Mouse (Mus musculus): Measurements from ENCODE around the gene Gm10912. TPM values are rescaled to one million over a fixed set of nuclear protein-coding genes. Genes with fewer than 3 reads are reported as not detected.
A peak's percentile ranks its signal among the peaks of the same experiment; 100 is the strongest.
"Not testable (repeated sequence)": the region's sequence is repeated elsewhere in the genome, so short reads cannot be mapped to it uniquely, and the experiment has no call there.

Gene Gm10912
- total RNA-seq, 2 experiments from 2014 or later = 0.25 to 0.26 TPM

GRCm38 (mm10) chr2:104060996-104061395, 4.6 kb upstream of the Gm10912 start:
- DNase-seq = no peak
- intact Hi-C loops (cut with DNase I) = no loop called here

DNA sequence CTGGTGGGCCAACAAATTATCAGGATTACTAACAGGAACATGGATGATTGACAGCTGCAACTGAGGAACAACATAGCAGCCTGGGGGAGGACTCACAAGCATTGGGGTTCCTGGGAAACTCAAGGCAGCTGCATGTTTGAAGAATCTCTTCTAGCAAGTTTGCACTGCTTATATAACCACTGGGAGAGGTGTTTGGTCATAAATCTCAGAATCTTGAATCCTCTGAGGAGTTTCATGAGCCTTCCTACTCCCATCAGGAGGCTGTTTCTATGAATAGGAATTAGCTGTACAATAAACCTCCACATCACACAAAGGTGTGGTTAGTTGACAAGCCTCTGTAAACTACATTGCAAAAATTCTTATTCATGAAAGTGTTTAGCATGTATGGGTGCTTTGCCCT, 3.0 kb upstream of the Gm10912 start:
- intact Hi-C loops (cut with DNase I) = no loop called here

DNA sequence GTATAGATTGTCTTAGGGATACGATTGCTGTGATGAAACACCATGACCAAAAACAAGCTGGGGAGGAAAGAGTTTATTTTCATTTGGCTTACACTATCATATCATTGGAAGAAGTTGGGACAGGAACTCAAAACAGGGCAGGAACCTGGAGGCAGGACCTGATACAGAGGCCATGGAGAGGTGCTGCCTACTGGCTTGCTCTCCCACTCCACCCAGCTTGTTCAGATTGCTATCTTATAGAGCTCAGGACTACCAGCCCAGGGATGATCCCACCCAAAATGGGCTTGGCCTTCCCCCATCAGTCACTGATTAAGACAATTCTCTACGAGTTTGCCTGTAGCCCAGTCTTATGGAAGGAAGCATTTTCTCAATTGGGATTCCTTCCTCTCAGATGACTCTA, 1.5 kb upstream of the Gm10912 start:
- no peak for DNase-seq
- intact Hi-C loops (cut with DNase I) = no loop called here

More for the DNA sequence above, 3.0 kb upstream of the Gm10912 start:
- no peak for DNase-seq

GRCm38 (mm10) chr2:104068450-104068849, 2.8 kb downstream of the Gm10912 start, which contains the start of gene Gm10799:
Gene Gm10799, minus strand, starts transcription at chr2:104068550.
- intact Hi-C loops (cut with DNase I) = loop anchor here (2.0 kb wide), 1 partner anchor 24 kb away; no protein-coding TSS in a partner anchor
- DNase-seq = not testable (repeated sequence)

- intact Hi-C loops (cut with DNase I) = loop anchor here (2.0 kb wide), 1 partner anchor 23 kb away; no protein-coding TSS in a partner anchor
Observed at GRCm38 (mm10) chr2:104069704-104070185, 4.1 kb downstream of the Gm10912 start, which contains the start of gene Cd59b. Gene Cd59b, plus strand, starts transcription at chr2:104069849.

DNA sequence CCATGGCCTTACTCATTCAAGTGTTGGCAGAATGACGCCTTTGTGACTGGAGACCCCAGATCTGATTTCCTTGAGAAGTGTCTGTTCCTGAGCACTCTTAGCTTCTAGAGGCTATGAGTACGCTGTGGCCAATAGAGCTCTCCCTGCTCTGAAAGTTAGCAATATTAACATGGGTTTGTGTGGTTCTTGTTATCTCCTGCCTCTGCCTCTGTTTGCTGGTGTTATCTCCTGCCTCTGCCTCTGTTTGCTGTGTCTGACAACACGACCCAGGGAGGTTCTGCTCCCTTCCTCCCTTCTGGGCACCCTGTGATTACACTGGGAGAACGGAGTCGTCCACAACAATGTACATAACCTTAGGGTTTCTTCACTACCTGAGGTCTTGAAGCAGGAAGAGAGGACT, 12.7 kb downstream of the Gm10912 start:
- intact Hi-C loops (cut with DNase I); DNase-seq: not testable (repeated sequence)

More at GRCm38 (mm10) chr2:104069704-104070185, 4.1 kb downstream of the Gm10912 start, which contains the start of gene Cd59b:
- peak; percentile 17 to 30 for DNase-seq

DNA sequence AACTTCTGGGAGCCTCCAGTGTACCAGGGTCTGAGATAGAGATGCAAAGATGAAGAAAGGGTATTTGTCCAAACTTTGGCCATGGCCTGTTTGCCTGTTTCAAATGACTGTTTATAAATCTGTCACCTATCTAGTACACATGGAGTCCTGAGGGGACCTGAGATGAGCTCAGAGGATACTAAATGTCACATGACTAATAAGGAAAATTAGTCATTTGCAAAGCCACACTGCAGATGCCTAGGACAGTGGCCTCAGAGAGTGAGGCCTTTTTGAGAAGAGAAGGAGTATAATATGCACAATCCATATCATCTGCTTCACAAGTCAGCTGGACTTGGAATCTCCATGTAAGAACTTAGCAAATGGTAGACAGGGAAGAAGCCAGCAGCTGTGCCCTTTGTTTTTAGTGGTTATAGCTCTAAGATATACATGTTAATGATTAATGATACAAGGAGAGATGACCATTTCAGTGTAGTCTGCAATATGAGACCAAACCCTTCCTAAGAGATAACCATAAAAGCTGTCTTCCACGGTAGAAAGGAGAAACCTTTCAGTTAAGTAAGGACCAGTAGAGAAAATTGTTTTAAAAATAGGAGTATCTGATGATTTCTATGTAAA, 15.9 kb downstream of the Gm10912 start:
- DNase-seq; intact Hi-C loops (cut with DNase I): not testable (repeated sequence)

GRCm38 (mm10) chr2:104082474-104082873, 16.8 kb downstream of the Gm10912 start:
- intact Hi-C loops (cut with DNase I) = no loop called here

DNA sequence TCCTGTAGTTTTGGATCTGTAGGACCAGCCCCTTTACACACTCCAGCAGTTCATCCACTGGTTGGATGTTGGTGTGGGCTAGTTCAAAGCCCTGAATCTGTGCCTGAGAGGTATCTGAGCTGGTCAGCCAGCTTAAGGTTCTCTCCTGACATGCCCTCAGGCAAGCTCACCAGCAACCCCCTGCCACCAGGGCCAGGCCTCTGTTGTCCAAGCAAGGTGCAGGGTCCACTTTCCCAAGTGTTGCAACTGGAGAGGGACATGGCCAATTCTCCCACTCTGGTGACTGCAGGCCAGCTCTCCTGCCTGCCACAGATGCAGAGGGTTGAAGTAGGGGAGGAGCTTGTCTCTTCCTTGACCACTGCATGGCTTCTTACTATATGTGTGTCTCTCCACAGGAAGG, 18.4 kb downstream of the Gm10912 start:
- DNase-seq; intact Hi-C loops (cut with DNase I): not testable (repeated sequence)

More at GRCm38 (mm10) chr2:104082474-104082873, 16.8 kb downstream of the Gm10912 start:
- no peak for DNase-seq

DNA sequence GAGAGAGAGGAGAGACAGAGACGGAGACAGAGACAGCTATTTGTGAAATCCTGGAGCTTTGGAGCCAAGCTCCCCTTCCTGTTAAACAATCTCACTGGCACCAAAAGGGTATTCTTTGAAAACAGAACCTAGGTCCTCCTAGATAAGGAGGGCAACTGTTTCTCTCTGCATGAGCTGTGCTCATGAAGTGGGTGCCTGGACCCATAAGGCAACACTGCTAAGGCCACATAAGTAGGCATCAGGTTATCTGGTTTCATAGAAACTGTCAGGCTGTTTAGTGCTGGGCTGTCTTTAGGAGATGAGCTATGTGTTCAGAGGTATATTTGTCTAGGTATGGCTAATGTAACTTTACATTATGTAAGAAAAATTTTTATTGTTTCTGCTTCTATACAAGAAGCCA, 21.9 kb downstream of the Gm10912 start:
- DNase-seq; intact Hi-C loops (cut with DNase I): not testable (repeated sequence)

DNA sequence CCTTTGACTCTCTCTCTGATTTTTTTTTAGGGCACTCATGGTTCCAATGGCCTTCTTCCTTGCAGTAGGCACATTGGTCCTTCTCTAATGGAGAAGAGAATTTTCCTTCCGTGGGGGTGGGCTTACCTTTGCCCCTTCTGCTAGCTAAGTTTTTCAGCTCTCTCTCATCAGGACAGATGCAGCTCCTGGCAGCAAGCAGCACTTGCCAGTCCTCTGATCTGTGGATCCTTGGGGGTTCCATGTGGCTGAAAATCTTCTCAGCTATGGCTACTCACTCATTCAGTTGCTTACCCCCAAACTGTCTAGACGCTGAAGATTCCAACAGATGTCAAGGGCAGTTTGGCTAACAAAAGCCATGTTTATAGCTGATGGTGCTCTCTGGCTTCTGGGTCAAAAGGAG, 27.7 kb downstream of the Gm10912 start:
- DNase-seq = no peak
- intact Hi-C loops (cut with DNase I) = loop anchor here (2.0 kb wide), 1 partner anchor 25 kb away; the partner anchor contains the start of genes Cd59b and Gm10799

GRCm38 (mm10) chr2:104095741-104096213, 30.2 kb downstream of the Gm10912 start, which contains the start of gene Cd59a:
Gene Cd59a, plus strand, starts transcription at chr2:104095801.
- DNase-seq = peak; percentile 66 to 72
- intact Hi-C loops (cut with DNase I) = no loop called here

GRCm38 (mm10) chr2:104096256-104096655, 30.6 kb downstream of the Gm10912 start:
- no peak for DNase-seq
- intact Hi-C loops (cut with DNase I) = no loop called here

DNA sequence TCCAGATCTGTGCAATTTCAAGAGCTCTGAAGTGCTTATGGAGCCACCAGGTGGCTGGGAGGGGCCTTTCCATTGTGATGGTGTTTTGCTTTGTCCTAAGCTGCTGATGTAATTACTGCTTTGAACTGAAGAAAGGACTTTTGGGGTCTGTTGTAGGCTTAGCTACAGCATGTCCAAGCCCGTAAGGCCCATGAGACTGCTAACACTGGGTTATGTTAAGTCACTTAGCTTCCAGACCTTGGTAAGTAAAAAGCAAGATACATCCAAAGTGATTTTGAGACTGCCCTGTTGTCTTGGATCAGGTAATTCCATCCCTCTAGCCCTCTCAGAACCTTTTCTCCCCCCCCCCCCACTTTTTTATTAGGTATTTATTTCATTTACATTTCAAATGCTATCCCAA, 31.2 kb downstream of the Gm10912 start:
- intact Hi-C loops (cut with DNase I) = not testable (repeated sequence)

DNA sequence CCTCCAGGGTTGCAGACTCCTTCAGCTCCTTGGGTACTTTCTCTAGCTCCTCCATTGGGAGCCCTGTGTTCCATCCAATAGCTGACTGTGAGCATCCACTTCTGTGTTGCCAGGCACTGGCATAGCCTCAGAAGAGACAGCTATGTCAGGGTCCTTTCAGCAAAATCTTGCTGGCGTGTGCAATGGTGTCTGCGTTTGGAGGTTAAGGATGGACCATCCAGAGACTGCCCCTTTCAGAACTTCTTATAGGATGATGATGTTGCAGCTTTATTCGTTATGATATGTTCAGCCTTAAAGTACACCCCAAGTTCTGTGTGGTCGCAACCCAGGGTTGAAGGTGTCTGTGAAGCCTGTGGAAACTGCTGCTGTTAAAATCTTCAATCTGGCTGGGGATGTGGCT, 31.8 kb downstream of the Gm10912 start:
- DNase-seq; intact Hi-C loops (cut with DNase I): not testable (repeated sequence)

More for the DNA sequence above, 31.2 kb downstream of the Gm10912 start:
- DNase-seq = not testable (repeated sequence)

DNA sequence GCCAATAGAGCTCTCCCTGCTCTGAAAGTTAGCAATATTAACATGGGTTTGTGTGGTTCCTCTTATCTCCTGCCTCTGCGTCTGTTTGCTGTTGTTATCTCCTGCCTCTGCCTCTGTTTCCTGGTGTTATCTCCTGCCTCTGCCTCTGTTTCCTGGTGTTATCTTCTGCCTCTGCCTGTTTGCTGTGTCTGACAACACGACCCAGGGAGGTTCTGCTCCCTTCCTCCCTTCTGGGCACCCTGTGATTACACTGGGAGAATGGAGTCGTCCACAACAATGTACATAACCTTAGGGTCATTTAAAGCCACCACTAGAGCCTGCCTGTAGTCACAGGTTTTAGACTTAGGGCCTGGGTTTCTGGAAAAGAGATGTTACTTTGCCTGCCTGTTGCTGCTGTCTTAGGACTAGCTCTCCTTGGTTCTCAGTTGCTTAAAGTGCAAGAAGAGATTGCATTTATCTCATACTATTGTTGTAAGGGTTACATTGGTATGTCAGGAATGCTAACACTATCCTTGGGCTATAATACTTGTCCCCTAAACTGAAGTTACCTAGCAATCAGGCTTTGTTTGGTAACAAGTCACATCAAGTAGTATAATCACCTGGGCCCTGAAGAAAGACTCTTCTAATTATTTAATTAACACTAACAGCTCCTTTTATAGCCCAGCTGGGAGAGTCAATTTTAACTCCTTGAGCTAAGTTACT, 33.1 kb downstream of the Gm10912 start:
- intact Hi-C loops (cut with DNase I) = no loop called here
- DNase-seq = no peak

DNA sequence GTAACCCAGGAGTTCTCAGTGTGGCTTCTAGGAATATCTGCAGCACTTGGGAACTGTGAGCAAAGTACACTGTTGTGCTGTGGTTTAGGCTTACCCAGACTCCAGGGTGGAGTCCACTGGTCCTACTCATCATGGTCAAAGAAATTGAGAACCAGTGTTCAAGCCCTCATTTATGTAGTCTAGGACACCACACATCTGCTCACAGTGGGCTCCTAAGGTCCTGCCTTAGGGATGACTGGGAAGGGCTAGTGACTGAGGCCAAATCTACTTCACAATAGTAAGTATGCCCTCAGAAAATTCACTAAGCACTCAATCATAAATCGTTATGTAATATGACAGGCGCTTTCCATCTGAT, 33.6 kb downstream of the Gm10912 start:
- intact Hi-C loops (cut with DNase I) = no loop called here
- no peak for DNase-seq

DNA sequence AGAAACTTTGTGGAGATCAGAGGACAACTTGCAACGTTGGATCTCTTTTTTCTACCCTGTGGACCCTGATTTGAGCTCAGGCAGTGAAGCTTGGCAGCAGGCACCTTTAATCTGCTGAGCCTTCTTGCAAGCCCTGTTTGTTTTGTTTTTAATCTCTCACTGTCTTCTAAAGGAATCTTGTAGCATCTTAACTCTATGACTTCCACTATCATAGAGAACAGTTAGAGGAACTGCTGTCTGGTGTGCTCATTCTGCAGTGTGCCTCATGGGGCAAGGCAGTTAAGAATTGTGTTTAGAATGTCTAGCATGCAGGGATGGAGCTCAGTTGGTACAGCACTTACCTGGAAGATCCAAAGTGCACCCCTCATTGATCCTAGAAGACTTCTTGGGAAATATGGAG, 34.3 kb downstream of the Gm10912 start:
- no peak for DNase-seq
- intact Hi-C loops (cut with DNase I) = no loop called here

- no peak for DNase-seq
- intact Hi-C loops (cut with DNase I) = no loop called here
Observed at GRCm38 (mm10) chr2:104104800-104105199, 39.2 kb downstream of the Gm10912 start.

DNA sequence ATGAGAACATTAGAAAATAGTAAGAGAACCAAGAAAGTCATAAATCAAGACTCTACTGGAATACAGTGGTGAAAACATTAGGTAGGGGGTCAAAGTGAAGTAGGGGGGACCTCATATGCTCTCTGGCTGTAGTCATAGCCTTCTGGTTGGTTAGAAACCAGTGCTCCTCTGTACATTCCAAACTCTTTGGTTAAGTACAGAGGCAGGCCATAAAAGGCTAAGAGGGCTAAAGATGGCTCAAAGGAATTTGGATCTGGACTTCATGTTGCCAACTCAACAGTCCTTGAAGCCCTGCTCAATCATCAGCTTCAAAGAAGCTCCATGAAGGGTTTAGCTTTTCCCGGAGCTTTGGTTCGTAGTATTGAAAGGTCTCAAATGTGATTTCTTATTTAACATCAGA, 43.4 kb downstream of the Gm10912 start:
- DNase-seq; intact Hi-C loops (cut with DNase I): not testable (repeated sequence)

GRCm38 (mm10) chr2:104109528-104109927, 43.9 kb downstream of the Gm10912 start:
- no peak for DNase-seq
- intact Hi-C loops (cut with DNase I) = no loop called here
